Mouse (Mus musculus) WW6 (cell line): ENCODE measurements at regions not wholly inside any gene's neighbourhood (a gene's known extent, or its start where the extent isn't known, plus 50 kb on each side); places are given as distances from the start of the nearest gene placed in this dataset.
A peak's percentile ranks its signal among the peaks of the same experiment; 100 is the strongest.
"Not testable (repeated sequence)": the region's sequence is repeated elsewhere in the genome, so short reads cannot be mapped to it uniquely, and the experiment has no call there.

Experiments
- DNase-seq: peaks from one replicate; pipeline ENCODE4 v3.0.0-alpha.2; 2013; ENCODE audit warnings: low read depth, low spot score

DNA sequence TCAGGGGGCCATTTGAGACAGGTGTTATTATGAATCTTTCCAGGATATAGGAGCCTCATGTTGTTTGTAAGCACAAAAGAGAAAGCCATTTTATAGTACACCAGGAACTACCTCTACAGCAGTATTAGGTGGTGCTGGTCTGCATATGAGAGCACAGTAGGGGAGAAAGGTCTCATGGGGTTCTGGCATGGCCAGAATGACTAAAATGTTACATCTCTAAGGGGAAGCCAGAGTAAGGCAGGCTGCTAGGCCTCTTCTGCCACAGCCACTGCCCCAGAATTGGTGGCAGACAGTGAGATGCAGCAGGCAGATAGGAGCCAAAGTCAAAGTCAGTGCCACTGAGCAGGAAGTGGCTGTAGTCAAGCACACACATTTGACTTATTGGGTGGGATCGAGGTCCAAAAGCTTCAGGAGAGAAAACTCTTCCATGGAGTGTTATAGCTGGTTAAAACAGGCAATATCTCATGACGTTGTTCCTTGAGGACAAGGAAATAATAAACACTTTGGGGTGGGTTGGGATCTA lies 147.2 kb downstream of the Hira start:
- DNase-seq = no peak

DNA sequence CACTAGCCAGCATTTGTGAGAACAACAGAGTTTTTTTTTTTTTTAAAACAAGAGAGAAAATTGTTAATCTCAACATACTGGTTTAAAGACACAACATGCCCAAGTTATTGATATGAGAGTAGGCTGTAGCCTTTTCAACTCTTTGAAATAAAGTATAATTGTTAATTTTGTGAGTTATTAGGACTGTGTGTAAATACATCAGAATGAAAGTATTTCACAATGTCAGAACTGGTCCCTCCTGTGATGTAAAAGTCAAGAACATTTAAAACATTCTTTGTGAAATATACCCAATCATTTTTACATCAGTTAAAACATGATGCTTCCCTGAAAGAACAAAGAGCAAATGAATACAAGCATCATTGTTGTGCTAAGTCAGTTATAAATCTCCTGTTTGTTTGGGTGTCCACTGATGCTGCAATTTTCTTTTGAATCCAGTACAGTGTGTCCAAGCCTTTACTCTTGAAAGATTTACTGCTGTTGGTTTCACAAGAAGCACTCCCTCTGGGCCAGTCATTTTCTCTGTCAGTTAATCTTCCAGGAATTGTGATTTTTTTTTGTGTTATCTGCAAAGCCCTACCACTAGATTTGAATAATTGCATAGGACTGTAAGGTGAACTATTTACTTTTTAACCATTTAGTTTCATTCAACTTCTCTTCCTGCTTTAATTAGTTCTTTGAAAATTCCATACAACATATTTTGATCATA lies 148.5 kb downstream of the Hira start:
- no peak for DNase-seq

DNA sequence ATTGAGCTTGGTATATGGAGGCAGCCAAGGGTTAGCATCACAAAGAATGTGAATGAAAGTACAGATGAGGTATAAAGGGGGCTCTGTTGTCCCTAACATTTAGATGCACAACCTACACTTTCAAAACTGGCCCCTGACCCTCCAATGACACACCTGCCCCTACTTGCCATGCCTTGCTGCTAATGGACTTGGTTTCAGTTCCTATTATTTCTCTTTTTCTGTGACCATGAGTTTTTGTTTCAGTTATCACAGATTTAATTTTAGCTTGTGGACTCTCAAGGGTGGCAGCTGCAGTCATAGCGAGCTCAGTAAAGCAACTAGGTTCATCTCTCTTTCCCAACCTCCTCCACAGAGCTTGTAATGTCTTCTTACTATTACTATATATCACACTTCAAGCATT lies 150.3 kb downstream of the Hira start:
- no peak for DNase-seq

DNA sequence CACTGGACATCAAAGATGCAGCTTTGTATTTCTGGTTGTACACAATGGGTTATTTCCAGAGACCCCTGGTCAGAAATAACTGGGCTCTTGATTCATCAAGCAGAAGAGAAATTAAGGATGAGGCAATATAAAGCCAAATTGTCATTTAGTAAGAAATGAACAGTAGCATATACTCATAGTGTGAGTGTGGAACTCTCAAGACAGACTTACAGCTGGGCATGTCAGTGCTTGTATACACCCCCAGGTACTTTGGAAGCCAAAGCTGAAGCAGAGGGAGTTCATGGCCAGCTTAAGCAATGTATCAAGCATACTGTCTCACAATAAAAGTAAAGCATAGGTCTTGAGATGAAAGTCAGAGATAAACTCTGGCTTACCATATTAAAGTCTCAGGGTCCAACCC lies 155.7 kb downstream of the Hira start:
- DNase-seq = no peak

DNA sequence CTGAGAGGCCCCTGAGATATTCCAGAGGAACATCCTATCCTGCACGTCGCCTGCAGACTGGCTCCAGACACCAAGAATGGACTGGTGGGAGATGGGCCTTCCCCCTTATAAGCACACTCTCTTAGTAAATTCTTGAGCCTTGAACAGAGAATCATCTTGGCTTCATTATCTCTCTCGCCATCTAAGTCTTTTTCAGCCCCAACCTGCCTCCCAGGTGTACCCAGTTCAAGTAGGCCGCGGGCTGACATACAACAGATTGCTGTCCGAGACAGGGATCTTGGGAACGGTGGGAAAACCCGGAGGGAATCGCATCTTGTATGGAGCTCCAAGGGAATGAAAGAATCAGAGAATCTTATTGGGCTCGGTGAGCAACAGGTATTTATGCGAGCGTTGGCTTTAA lies 158.9 kb downstream of the Hira start:
- peak; percentile 22 for DNase-seq

DNA sequence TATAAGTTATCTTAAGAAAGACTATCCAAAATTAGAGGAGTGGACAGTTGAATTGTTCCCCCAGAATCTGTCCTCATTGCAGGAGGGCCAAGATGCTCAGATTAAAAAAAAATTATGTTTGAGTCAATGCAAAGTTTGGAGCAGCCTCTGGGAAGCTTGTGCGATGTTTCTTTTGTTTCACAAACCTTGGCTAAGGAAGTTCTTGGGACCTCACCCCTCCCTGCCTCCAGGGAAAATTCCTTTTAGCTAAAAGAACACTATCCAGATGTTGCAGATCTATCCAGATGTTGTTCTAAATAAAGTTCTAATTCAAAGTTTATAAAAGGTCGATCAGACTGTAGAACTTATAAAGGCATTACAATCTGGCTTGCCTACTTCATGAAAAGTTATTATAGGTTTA lies 160.8 kb downstream of the Hira start:
- DNase-seq = no peak

DNA sequence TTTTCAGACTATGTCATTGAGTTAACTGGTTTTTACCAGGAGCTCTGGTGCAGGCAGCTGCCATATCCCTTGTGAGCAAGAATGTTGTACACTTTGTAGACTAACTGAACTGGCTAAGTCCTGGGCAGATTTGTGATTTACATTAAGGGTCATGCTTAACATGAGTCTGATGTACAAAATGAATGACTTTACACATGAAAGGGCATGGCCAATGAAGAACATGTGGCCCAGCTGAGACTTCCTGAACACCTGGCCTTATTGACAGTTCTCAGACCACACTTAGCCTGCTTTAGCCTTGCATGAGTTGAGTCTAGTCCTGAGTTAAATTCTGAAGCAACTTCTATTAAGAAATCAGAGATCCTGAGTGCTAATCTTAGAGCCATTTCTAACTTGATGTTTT lies 176.0 kb downstream of the Hira start:
- DNase-seq = no peak

DNA sequence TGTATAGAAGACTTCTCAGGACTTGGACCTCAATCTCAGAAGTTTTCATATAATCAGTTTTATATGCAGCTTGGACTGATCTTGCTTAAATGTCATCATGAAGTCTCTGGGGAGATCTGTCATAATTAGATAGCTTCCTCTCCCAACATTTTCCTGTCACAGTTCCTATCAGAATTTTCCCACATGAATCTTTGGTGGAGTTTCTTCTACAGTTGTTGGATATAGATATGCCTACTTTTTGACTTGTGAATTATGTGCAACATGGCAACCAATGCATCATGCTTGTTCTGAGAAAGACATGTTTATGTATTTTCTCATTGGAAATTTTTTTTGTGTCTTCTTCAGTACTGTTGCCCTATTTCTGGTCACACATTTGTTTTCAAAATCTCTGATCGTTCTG lies 183.5 kb downstream of the Hira start:
- no peak for DNase-seq

DNA sequence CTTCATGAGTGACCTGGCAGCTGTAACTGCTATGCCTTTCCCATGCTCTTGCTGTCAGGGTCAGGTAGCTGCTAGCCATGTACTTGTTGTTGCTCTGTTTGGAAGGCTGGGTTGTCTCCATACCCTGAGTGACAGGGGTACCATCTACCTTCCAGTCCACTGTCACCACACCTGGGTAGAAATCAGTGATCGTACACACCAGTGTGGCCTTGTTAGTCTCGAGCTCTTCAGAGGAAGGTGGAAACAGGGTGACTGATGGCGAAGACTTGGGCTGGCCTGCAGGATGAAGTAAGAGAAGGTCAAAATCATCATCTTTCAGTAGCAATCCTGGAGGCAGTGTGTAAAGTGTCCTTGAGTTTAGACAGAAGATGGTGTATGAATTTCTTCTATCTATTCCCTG lies 185.0 kb downstream of the Hira start:
- no peak for DNase-seq

DNA sequence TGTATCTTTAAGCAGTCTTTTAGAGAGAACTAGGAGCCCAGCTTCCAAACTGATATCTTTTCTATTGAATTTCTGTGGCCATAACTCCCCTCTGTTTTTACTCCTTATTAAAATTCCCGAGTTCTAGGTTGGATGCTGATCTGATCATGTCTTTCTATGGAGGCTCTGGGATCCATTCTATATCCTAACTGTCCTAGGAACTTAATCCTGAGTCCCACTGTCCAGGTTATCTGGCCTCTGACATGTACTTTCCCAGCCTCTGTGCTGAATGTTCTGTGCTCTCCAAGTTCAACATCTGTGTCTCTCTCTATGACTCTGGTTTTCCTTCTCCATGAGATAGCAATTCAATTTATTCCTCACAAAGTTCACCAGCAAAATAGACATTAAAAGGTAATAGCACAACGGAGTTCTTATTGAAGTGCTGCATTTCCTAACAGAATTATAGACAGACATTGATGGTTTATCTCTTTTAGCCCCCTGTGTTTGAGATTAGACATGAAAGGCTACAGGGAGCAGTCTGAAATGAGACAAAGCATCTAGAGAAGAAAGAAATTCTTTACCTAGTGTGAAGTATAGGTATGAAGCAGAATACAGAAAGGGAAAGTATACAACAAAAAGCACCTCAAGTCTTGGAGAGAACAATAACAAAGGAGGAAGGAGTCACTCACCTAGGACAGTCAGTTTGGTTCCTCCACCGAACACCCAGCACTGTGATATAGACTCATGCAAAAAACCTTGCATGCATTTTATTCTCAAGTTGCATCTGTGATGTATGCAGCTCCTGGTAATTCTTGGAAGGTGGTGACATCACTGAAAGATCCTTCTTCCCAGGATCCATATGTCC lies 185.9 kb downstream of the Hira start:
- DNase-seq = no peak

DNA sequence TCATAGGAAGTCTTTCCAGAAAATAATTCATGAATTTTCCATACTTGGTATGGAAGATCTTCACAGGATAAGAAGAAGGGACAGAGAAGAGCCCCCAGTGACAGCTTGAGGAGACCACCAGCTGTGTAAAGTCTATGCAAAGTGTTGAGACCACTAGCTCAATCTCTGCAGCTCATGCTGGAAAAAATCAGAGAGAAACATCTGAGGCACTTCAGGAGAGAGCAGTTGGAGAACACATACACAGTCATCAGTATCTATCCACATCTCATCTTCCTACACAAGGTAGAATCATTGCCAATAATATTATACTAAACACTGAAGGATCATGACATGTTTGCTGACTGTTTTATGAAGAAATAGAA lies 186.5 kb downstream of the Hira start:
- DNase-seq = no peak

DNA sequence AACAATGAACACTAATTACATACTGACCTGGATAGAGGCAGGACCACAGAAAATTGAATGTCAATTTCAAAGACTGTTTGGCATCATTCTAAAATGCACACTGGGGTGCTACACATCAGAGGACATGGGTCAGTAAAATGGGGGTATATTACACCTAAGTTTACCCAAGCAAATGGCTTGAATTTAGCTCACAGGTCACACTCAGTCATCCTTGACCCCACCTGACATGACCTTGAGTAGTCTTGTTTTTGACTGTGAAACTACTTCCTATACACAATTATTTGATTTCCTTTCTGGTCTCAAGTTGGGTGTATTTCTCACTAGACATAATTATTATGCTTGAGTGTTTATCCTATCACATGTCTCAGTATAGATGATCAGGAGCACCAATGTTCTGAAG lies 187.6 kb downstream of the Hira start:
- DNase-seq = no peak

DNA sequence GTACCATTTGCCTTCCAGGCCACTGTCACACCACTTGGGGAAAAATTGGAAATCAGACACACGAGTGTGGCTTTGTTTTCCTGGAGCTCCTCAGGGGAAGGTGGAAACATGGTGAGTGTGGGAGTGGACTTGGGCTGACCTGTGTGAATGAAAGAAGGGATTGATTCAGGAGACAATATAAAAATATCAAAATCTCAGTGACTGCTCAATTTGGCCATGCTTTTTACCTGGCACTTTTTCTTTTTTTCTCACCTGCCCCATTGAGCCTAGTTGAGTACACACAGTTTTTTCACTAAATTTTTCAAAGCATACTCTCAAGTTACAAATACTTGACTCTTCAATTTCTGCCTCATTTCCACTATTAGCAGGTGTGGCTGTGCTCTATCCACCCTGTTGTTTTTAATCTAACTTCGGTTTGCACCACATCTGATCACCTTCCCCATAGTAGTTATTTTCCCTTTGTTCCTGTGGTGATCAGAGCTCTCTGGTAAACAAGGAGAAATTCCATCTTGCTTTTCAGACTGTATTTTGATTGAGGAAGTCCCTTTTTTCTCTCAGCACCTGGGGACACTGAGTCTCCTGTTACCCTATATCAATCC lies 188.8 kb downstream of the Hira start:
- DNase-seq = no peak

DNA sequence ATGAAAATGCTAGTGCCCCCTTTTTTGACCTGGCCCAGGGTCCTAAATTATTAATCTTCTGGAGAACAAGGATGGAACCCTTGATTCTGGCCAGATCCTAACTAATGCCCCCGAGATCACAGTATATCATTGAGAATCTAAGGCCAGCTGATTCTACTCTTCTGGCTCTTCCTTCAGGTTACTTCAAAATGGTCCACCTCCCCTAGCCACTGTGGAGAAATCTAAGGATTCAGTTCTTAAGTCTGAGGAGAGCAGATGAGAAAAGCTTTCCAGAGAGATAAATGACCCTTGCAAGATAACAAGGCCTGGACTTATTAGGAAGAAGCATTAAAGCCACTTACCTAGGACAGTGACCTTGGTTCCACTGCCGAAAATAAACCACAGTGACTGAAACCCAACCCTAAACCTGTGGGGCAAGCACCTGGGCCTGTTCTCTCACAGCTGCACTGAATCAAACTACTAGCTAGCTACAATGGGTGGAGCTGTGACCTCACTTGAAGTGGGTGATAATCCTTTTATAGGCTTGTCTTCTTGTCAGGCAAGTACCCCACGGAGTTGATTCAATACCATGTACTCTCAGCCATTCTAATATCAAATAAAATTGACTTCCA lies 190.0 kb downstream of the Hira start:
- DNase-seq = no peak

DNA sequence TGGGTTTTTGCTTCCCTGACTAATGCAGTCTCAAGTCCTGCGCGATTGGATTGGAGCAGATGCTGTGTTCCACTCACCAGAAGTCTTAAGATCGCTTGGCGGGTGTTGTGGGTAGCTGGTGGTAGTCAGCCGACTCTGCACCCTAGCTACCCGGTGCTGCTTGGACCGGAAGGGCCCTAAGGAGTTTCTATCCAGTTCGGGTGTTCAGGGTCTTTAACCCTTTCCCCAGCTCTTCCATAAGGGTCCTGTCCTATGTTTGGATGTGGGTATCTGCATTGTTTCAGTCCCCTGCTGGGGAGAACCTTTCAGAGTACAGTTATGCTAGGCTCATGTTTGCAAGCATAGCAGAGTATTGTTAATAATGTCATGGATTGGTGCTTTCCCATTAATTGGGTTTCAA lies 206.7 kb downstream of the Hira start:
- DNase-seq = not testable (repeated sequence)

DNA sequence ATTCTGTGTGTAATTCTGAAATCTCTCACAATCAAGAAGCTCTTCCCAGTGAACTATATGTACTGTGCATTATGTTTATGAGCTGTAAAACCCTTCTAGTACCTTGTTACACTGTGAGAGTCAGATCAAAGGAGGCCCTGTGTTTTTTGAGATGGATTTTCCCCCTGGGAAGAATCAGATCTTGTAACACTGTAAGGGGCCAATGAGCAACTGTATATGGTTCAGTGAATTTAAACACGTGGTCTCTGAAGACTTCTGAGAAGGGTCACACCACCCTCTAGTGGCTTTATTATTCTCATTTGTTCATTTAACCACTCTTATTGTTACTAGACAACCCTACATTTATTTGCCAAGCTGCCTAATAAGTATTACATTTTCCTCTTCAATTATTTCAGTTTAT lies 211.1 kb downstream of the Hira start:
- no peak for DNase-seq
